Mouse (Mus musculus): Measurements from ENCODE around the gene Raph1. TPM values are rescaled to one million over a fixed set of nuclear protein-coding genes. Genes with fewer than 3 reads are reported as not detected.
A peak's percentile ranks its signal among the peaks of the same experiment; 100 is the strongest.

The Raph1 gene
- total RNA-seq (2021) (100 to 1,000 TPM; 111 to 152 TPM), polyA plus RNA-seq (2012; rRNA removed) (17.1 and 27.3 TPM in 2 replicates)
- long read RNA-seq, partial matches to known transcripts = 0 of 5 reads
- long read RNA-seq, other reads (novel, unspliced or antisense) = 5 of 5 reads

DNA sequence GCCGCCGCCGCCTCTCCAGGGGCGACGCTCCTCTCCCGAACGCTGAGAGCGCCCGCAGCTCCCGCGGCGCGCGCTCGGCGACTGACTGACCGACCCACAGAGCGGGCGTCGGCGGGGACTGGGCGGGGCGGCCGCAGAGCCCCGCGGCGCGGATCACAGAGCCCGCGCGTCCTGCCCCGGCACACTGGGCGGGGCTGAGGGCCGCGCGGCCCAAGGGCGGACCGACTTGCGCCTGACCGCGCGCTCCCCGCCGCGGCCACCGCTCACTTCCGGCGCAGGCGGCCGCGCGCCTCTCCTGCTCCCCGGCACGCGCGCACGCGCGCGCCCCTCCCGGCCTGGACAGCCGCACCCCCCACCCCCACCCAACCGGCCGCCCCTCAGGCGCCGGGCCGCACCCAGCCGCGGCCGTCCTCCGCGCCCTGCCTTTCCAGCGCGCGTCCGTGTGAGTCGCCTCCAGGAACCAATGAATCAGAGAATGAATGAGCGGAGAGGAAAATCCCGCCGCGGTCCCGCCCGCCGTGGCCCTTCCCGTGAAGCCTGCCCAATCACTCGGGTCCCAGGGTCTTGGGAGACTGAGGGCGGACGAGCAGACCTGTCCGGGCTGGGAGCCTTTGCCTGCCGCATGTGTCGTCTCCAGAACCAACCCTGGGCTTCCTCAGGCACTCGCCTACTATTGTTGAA is at the start of gene Raph1:
Gene Raph1, minus strand, starts transcription at position 474 of the 681 bp plus-strand sequence.
- intact Hi-C loops (cut with DNase I) = loop anchor here (2.0 to 5.0 kb wide), 5 partner anchors 92 to 396 kb away; partner anchors contain the start of genes Abi2 and Cd28
- peak within 1 kb of the TSS; percentile 98 for H3K4me3 ChIP-seq
- peak; percentile 93 to 97 for DNase-seq
- H3K36me3 ChIP-seq (ENCODE audit: control insufficient read depth, insufficient read depth, low read length) = peaks cover 12% of the 10 kb centered on the region
- peak within 1 kb of the TSS; percentile 98 for H3K27ac ChIP-seq
- H3K27me3 ChIP-seq (ENCODE audit: control insufficient read depth, insufficient read depth, low read length) = no peaks in the 10 kb centered on the region
- H3K79me2 ChIP-seq (replicated peaks; ENCODE audit: control insufficient read depth, insufficient read depth, low read length) = peaks cover 7% of the 10 kb centered on the region
- peak within 1 kb of the TSS; percentile 98 for H3K9ac ChIP-seq (ENCODE audit: low read depth, low read length)
- peak; percentile 40 for TF ChIP-seq CTCF (IDR thresholded peaks at IDR 0.05)
- TF ChIP-seq POLR2A (IDR thresholded peaks at IDR 0.05; ENCODE audit: insufficient read depth, low read depth, low read length) = peak; percentile 76
- no peak for TF ChIP-seq EP300 (IDR thresholded peaks at IDR 0.05; ENCODE audit: insufficient read depth, low read depth, low read length)
- H3K4me1 ChIP-seq (ENCODE audit: control insufficient read depth, insufficient read depth, low read length) = peaks cover 2% of the 10 kb centered on the region
- WGBS = under 1% methylated on average over 71 of the region's 92 CpGs

DNA sequence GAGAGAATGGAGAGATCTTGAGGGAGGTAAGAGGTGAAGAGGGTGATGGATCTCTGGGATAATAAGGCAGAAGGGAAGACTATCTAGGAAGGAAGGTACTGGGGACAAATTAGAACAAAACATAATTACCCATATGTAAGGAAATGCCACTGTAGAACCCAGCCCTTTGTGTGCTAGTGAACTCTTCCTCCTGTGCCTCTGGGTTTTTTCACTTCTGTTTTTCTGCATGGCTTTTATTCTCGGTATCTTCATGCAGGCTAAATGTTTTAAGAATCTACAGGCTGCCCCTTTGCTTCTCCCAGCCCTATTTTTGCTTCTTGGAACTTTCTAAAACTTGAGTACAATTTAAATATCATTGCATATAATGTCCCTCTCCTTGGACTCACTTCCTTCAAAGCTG is 48.8 kb upstream of the Raph1 start:
- H3K79me2 ChIP-seq (replicated peaks; ENCODE audit: control insufficient read depth, insufficient read depth, low read length) = no peaks in the 10 kb centered on the region
- peaks cover 15% of the 10 kb centered on the region for H3K36me3 ChIP-seq (ENCODE audit: control insufficient read depth, insufficient read depth, low read length)
- H3K4me1 ChIP-seq (ENCODE audit: control insufficient read depth, insufficient read depth, low read length) = peaks cover 9% of the 10 kb centered on the region
- WGBS = 76% methylated on average over 1 of the region's 1 CpGs
- no peak overlapping the region for H3K4me3 ChIP-seq
- H3K27me3 ChIP-seq (ENCODE audit: control insufficient read depth, insufficient read depth, low read length) = no peaks in the 10 kb centered on the region
- TF ChIP-seq EP300 (IDR thresholded peaks at IDR 0.05; ENCODE audit: insufficient read depth, low read depth, low read length) = no peak
- no peak for TF ChIP-seq CTCF (IDR thresholded peaks at IDR 0.05)
- no peak for TF ChIP-seq POLR2A (IDR thresholded peaks at IDR 0.05; ENCODE audit: insufficient read depth, low read depth, low read length)
- H3K27ac ChIP-seq = peak overlapping the region; percentile 81; the same call in 1 of the 2 replicates
- H3K9ac ChIP-seq (ENCODE audit: low read depth, low read length) = no peak overlapping the region
- intact Hi-C loops (cut with DNase I) = loop anchor here (5.0 kb wide), 1 partner anchor 242 kb away; no protein-coding TSS in a partner anchor
- DNase-seq = no peak

DNA sequence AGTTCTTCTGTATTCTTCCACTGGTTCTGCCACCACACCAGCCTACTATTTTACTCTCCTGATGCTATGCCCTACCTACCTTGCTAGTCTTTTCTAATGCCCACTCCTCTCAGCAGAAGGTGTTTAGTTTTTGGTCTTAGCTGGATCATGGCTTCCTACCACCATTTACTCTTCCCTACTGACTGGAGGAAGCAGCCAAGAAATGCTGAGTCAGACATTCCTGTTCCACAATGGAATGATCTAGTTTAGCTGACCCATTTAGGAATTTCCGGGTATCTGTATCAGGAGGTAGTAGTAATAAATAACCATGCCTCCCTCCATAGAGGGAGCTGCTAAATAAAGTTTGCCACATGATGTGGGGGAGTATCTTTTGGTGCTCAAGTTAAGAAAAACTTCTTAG is 48.0 kb upstream of the Raph1 start:
- peaks cover 15% of the 10 kb centered on the region for H3K36me3 ChIP-seq (ENCODE audit: control insufficient read depth, insufficient read depth, low read length)
- intact Hi-C loops (cut with DNase I) = loop anchor here (5.0 kb wide), 4 partner anchors 37 to 242 kb away; partner anchors contain the start of gene Cd28
- 18% methylated on average over 1 of the region's 1 CpGs for WGBS
- no peaks in the 10 kb centered on the region for H3K79me2 ChIP-seq (replicated peaks; ENCODE audit: control insufficient read depth, insufficient read depth, low read length)
- H3K9ac ChIP-seq (ENCODE audit: low read depth, low read length) = no peak overlapping the region
- no peak for DNase-seq
- H3K4me3 ChIP-seq = no peak overlapping the region
- no peak for TF ChIP-seq CTCF (IDR thresholded peaks at IDR 0.05)
- TF ChIP-seq POLR2A (IDR thresholded peaks at IDR 0.05; ENCODE audit: insufficient read depth, low read depth, low read length) = no peak
- no peak for TF ChIP-seq EP300 (IDR thresholded peaks at IDR 0.05; ENCODE audit: insufficient read depth, low read depth, low read length)
- no peaks in the 10 kb centered on the region for H3K27me3 ChIP-seq (ENCODE audit: control insufficient read depth, insufficient read depth, low read length)
- H3K4me1 ChIP-seq (ENCODE audit: control insufficient read depth, insufficient read depth, low read length) = peaks cover 9% of the 10 kb centered on the region
- peak overlapping the region; percentile 81 for H3K27ac ChIP-seq

DNA sequence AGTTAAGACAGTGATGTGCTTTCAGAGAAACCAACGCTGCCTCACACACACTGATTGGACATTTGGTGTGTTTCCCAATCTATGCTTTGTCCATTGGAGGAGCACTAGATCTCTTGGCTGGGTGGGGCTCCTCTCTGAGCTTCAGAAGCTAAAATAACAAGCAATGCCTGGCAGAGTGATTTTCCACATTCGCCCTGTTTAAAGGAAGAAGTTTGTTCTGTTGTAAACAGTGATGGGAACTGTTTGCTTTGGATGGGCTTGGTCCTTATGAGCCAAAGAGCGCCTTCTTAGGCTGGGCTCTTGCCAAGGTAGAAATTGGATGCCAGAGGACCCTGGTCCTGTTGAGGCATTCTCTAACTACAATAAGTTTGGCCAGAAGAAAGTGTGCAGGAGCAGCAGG is 45.1 kb upstream of the Raph1 start:
- H3K79me2 ChIP-seq (replicated peaks; ENCODE audit: control insufficient read depth, insufficient read depth, low read length) = no peaks in the 10 kb centered on the region
- H3K27me3 ChIP-seq (ENCODE audit: control insufficient read depth, insufficient read depth, low read length) = no peaks in the 10 kb centered on the region
- H3K27ac ChIP-seq = peak overlapping the region; percentile 81
- no peak overlapping the region for H3K9ac ChIP-seq (ENCODE audit: low read depth, low read length)
- WGBS = 70% methylated on average over 3 of the region's 3 CpGs
- no peak overlapping the region for H3K4me3 ChIP-seq
- peak in 1 of 2 experiments; percentile 36 for DNase-seq
- peaks cover 15% of the 10 kb centered on the region for H3K36me3 ChIP-seq (ENCODE audit: control insufficient read depth, insufficient read depth, low read length)
- peaks cover 12% of the 10 kb centered on the region for H3K4me1 ChIP-seq (ENCODE audit: control insufficient read depth, insufficient read depth, low read length)
- intact Hi-C loops (cut with DNase I) = loop anchor here (5.0 kb wide), 3 partner anchors 40 to 200 kb away; partner anchors contain the start of gene Cd28
- no peak for TF ChIP-seq CTCF (IDR thresholded peaks at IDR 0.05)
- TF ChIP-seq POLR2A (IDR thresholded peaks at IDR 0.05; ENCODE audit: insufficient read depth, low read depth, low read length) = no peak
- no peak for TF ChIP-seq EP300 (IDR thresholded peaks at IDR 0.05; ENCODE audit: insufficient read depth, low read depth, low read length)

- Histone ChIP-seq H3K9ac (ENCODE audit: low read depth, low read length) (no peak overlapping the region), H3K36me3 (ENCODE audit: control insufficient read depth, insufficient read depth, low read length) (peaks cover 15% of the 10 kb centered on the region), H3K79me2 (replicated peaks; ENCODE audit: control insufficient read depth, insufficient read depth, low read length) (no peaks in the 10 kb centered on the region), H3K4me3 (no peak overlapping the region), H3K27ac (peak overlapping the region; percentile 81), H3K4me1 (ENCODE audit: control insufficient read depth, insufficient read depth, low read length) (peaks cover 12% of the 10 kb centered on the region), H3K27me3 (ENCODE audit: control insufficient read depth, insufficient read depth, low read length) (no peaks in the 10 kb centered on the region)
- TF ChIP-seq POLR2A (IDR thresholded peaks at IDR 0.05; ENCODE audit: insufficient read depth, low read depth, low read length) (no peak), CTCF (IDR thresholded peaks at IDR 0.05) (no peak), EP300 (IDR thresholded peaks at IDR 0.05; ENCODE audit: insufficient read depth, low read depth, low read length) (0 out of 2 replicates have a peak, but pooled peaks have one; percentile 13)
- intact Hi-C loops (cut with DNase I) = loop anchor here (5.0 kb wide), 3 partner anchors 42 to 202 kb away; partner anchors contain the start of gene Cd28
- WGBS = 44% methylated on average over 4 of the region's 4 CpGs
- DNase-seq = no peak
Observed at GRCm38 (mm10) chr1:60610631-60611030, 43.7 kb upstream of the Raph1 start.
